Mouse (Mus musculus): ENCODE measurements around the gene Tnni1.

Gene Tnni1

GRCm38 (mm10) chr1:135767324-135767890 lies 11.8 kb upstream of the Tnni1 start:
- no peak for DNase-seq

GRCm38 (mm10) chr1:135768400-135768799 lies 10.8 kb upstream of the Tnni1 start:
- no peak for DNase-seq

GRCm38 (mm10) chr1:135770237-135770636 lies 9.0 kb upstream of the Tnni1 start:
- DNase-seq: no peak

- DNase-seq: no peak
These were observed 8.2 kb upstream of the Tnni1 start for GRCm38 (mm10) chr1:135770896-135771572.

GRCm38 (mm10) chr1:135771573-135771970 lies 7.7 kb upstream of the Tnni1 start:
- DNase-seq: no peak

GRCm38 (mm10) chr1:135776596-135776995 lies 2.6 kb upstream of the Tnni1 start:
- DNase-seq: no peak

GRCm38 (mm10) chr1:135777046-135777445 lies 2.2 kb upstream of the Tnni1 start:
- no peak for DNase-seq

- no peak for DNase-seq
These were observed 1.4 kb downstream of the Tnni1 start for GRCm38 (mm10) chr1:135780649-135781048.

GRCm38 (mm10) chr1:135781220-135781619 lies 2.0 kb downstream of the Tnni1 start:
- DNase-seq: peak; percentile 66 to 89

- no peak for DNase-seq
These were observed 3.6 kb downstream of the Tnni1 start for GRCm38 (mm10) chr1:135782816-135783215.

GRCm38 (mm10) chr1:135787799-135788198 lies 8.6 kb downstream of the Tnni1 start:
- peak; percentile 73 to 86 for DNase-seq

GRCm38 (mm10) chr1:135788708-135789107 lies 9.5 kb downstream of the Tnni1 start:
- DNase-seq: peak; percentile 45 to 58

- DNase-seq: peak; percentile 45 to 91
These were observed 10.6 kb downstream of the Tnni1 start for GRCm38 (mm10) chr1:135789815-135790214.

- DNase-seq: no peak
These were observed 13.1 kb downstream of the Tnni1 start for GRCm38 (mm10) chr1:135792143-135792939.

- peak in 1 of 2 experiments; percentile 52 for DNase-seq
These were observed 14.4 kb downstream of the Tnni1 start for GRCm38 (mm10) chr1:135793370-135794215.

- DNase-seq: no peak
These were observed 15.2 kb downstream of the Tnni1 start for GRCm38 (mm10) chr1:135794216-135795134.

- DNase-seq: no peak
These were observed 19.3 kb downstream of the Tnni1 start for GRCm38 (mm10) chr1:135798492-135798891.

GRCm38 (mm10) chr1:135799109-135799627 lies 19.9 kb downstream of the Tnni1 start:
- no peak for DNase-seq

- DNase-seq: no peak
These were observed 21.1 kb downstream of the Tnni1 start for GRCm38 (mm10) chr1:135800192-135800950.

GRCm38 (mm10) chr1:135807546-135807945 lies 28.3 kb downstream of the Tnni1 start:
- DNase-seq: no peak

- DNase-seq: peak; percentile 70 to 72
These were observed 30.9 kb downstream of the Tnni1 start for GRCm38 (mm10) chr1:135810180-135810579.
